Mouse (Mus musculus) embryonic facial prominence, embryonic 12.5 days (tissue): ENCODE results near the gene Atp8b4. TPM values are rescaled to one million over a fixed set of nuclear protein-coding genes. Genes with fewer than 3 reads are reported as not detected.

Experiments
- polyA plus RNA-seq: library from polyadenylated mRNA; unstranded; fragments of >200 nt; fragmentation: Nextera tagmentation; extraction: Ambion mirVana; gene quantifications from 2 replicates; pipeline ENCODE4 v1.2.1, GENCODE M21; 2016

Gene Atp8b4
- polyA plus RNA-seq, 1 experiment from 2014 or later = 2.6 TPM

Other genes with a start within 250 kb of the Atp8b4 start
- 4.3 and 4.5 TPM in 2 replicates for gene Slc27a2, start 51.7 kb upstream of the Atp8b4 start, polyA plus RNA-seq
- gene Hdc, start 118.6 kb upstream of the Atp8b4 start, polyA plus RNA-seq = 0.99 and 1.3 TPM in 2 replicates
- 66.4 and 71.6 TPM in 2 replicates for gene Gabpb1, start 175.7 kb upstream of the Atp8b4 start, polyA plus RNA-seq
- gene Usp8, start 206.7 kb upstream of the Atp8b4 start, polyA plus RNA-seq = 38.7 and 43.7 TPM in 2 replicates